Mouse (Mus musculus) bone marrow macrophage, adult 2 months (primary cell): ENCODE data around the gene Gpd2. TPM values are rescaled to one million over a fixed set of nuclear protein-coding genes. Genes with fewer than 3 reads are reported as not detected.

Source experiments
- H3K27ac ChIP-seq: 2 replicates; pipeline ENCODE4 v1.5.1; 2012; ENCODE audit warnings: low read depth, low read length; ENCODE audit not compliant: insufficient read depth
- H3K4me1 ChIP-seq: 2 replicates; pipeline ENCODE4 v1.6.1; 2012; ENCODE audit warnings: low read length; ENCODE audit not compliant: control insufficient read depth, insufficient read depth
- H3K4me3 ChIP-seq: 2 replicates; pipeline ENCODE4 v1.5.1; 2012; ENCODE audit warnings: mild to moderate bottlenecking, low read length, moderate library complexity; ENCODE audit not compliant: insufficient read depth
- CTCF ChIP-seq: IDR thresholded peaks from 2 replicates; pipeline ENCODE4 v1.5.1; 2012; ENCODE audit warnings: low read depth, mild to moderate bottlenecking, low read length, moderate library complexity
- POLR2A ChIP-seq: IDR thresholded peaks from 2 replicates; pipeline ENCODE4 v1.6.1; 2012; ENCODE audit warnings: mild to moderate bottlenecking, low read depth, low read length, borderline replicate concordance
- polyA plus RNA-seq: library from polyadenylated mRNA; stranded (reverse); fragments of >200 nt; gene quantifications from 2 replicates; pipeline ENCODE4 v1.2.4, GENCODE M21; 2012; ENCODE audit not compliant: missing spikeins, insufficient read depth, insufficient read length

Gpd2 gene
- 6.5 and 6.9 TPM in 2 replicates for polyA plus RNA-seq

DNA sequence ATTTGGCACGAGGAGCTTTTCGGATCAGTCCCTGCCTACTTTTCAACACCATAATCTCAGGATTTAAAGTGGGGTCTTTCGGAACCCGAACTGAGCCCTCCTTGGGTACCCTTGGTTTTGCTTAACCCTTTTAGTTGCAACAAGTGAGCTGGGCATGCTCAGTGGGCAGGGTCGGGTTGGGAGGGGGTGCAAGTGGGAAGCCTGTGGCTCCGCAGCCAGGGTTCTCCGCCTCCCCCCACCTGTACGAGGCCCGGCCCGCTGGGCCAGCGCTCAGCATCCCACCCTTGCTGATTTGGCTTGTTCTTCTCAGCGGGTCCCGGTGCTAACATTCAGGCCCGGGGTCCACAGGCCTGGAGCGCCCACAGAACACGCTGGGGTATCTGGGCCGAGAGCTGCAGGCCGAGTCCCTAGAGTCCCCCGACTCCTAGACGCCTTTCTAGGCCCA, at the start of gene Gpd2:
Gpd2 (plus strand) TSS at position 161 of the 445 bp plus-strand sequence.
- Histone ChIP-seq H3K27ac (peak within 1 kb of the TSS; percentile 76), H3K4me1 (peaks cover 6% of the 10 kb centered on the region), H3K4me3 (peak within 1 kb of the TSS; percentile 91)
- TF ChIP-seq POLR2A (no peak), CTCF (no peak)

DNA sequence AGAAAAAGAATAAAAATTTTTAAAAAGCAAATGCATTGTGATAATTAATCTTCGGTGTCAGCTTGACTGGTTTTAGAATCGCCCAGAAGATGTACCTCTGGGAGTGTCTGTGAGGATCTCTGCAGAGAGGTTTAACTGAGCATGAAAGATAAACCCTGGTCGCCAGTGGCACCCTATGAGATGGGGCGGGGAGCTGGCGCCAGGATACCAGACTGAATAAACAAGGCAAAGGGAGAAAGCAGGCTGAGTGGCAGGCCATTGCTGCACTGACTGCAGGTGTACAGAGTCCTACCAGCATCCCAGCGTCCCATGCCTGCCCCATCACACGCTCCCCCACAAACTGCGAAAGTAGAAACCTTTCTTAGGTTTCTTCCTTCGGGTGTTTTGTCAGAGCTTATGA, 49.2 kb upstream of the Gpd2 start:
- no peak overlapping the region for H3K27ac ChIP-seq
- TF ChIP-seq CTCF, result no peak
- no peak for TF ChIP-seq POLR2A
- peaks cover 16% of the 10 kb centered on the region for H3K4me1 ChIP-seq
- H3K4me3 ChIP-seq, result no peak overlapping the region

GRCm38 (mm10) chr2:57190884-57191283, 46.6 kb upstream of the Gpd2 start:
- no peak overlapping the region for H3K4me3 ChIP-seq
- no peak overlapping the region for H3K27ac ChIP-seq
- TF ChIP-seq CTCF (no peak), POLR2A (no peak)
- H3K4me1 ChIP-seq, result peaks cover 10% of the 10 kb centered on the region

DNA sequence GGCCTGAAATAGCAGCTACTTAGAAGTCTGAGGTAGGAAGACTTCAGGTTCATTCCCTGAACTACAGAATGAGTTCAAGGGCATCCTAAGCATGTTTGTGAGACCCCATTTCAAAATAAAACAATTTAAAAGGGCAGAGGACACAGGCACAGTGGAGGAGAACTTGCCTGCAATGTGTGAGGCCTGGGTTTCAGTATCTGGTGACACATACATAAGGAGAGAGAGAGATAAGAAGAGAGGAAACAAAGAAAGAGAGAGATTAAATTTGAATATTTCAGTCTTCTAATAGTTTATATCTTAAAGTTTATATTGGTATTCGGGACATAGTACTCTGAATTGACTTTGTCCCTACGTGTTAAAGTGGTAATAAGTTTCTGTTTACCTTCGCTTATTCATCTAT, 38.4 kb upstream of the Gpd2 start:
- H3K27ac ChIP-seq, result no peak overlapping the region
- no peak for TF ChIP-seq POLR2A
- no peak for TF ChIP-seq CTCF

GRCm38 (mm10) chr2:57208472-57209083, 28.9 kb upstream of the Gpd2 start:
- Histone ChIP-seq H3K4me3 (no peak overlapping the region), H3K4me1 (no peaks in the 10 kb centered on the region), H3K27ac (no peak overlapping the region)
- TF ChIP-seq CTCF, result no peak
- no peak for TF ChIP-seq POLR2A

More for the DNA sequence above, 38.4 kb upstream of the Gpd2 start:
- Histone ChIP-seq H3K4me3 (no peak overlapping the region), H3K4me1 (no peaks in the 10 kb centered on the region)

DNA sequence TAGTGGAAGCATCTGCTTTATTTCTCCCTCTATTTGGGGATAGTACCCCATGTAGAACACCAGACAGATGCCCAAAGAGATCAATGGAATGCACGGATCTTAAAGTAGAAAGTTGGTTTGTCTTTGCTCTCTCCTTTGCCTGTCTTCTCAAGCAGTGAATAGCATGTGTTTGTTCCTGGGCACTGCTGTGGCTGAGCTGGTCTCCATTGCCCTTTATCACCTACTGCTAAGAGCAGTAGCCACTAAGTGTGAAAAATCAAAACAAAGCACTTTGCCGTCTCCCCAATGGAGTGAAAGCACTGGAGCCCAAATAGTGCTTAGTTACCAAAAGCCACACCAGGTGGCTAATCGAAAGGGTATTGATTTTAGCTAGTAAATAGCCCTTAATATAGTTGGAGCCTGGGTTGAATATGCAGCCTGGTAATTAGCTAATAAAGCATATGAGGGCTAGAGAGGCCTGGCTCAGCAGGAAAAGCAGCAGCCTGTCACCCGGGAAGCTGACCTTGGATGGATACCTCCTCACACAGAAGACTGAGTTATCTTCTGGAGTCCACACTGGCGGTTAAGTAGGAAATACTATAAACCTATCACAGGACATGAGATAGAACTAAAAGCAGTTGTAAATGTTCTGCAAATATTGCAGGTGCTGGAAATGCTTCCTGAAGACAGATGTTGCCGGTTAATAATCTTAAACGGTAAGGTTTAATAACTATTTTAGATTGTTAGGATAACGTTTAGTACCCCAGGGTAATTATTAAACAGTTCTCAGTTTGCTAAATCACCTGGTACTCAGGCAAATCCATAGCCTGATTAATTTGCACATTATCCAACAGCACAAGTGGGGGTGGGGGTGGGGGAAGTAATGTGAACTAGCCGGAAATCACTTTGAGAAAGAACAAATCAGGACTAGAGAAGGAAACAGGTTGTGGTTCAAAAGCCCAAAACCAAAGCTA, 26.1 kb upstream of the Gpd2 start:
- Histone ChIP-seq H3K27ac (no peak overlapping the region), H3K4me1 (no peaks in the 10 kb centered on the region), H3K4me3 (no peak overlapping the region)
- TF ChIP-seq CTCF (no peak), POLR2A (no peak)

GRCm38 (mm10) chr2:57213364-57213763, 24.1 kb upstream of the Gpd2 start:
- Histone ChIP-seq H3K27ac (no peak overlapping the region), H3K4me1 (no peaks in the 10 kb centered on the region), H3K4me3 (no peak overlapping the region)
- TF ChIP-seq CTCF (no peak), POLR2A (no peak)

- Histone ChIP-seq H3K4me3 (no peak overlapping the region), H3K4me1 (no peaks in the 10 kb centered on the region), H3K27ac (no peak overlapping the region)
- no peak for TF ChIP-seq CTCF
- no peak for TF ChIP-seq POLR2A
These were observed 14.0 kb upstream of the Gpd2 start for GRCm38 (mm10) chr2:57223288-57224026.

DNA sequence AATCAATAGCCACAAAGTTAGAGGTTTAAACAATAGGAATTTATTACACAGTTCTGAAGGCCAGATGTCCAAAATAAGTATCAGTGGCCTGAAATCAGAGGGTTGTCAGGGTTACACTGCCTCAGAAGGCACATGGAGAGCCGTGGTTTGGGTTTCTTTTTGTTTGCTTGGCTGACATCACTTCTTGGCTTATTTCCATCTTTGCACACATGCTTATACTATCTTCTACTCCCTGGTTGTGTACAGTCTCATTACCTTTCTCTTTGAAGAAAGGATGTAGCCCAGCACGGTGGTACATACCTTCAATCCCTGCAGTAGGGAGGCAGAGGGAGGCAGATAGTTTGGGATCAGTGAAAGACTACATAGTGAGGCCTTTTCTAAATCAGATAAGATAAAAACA, 12.2 kb upstream of the Gpd2 start:
- H3K4me3 ChIP-seq, result no peak overlapping the region
- no peaks in the 10 kb centered on the region for H3K4me1 ChIP-seq
- TF ChIP-seq POLR2A, result no peak
- no peak for TF ChIP-seq CTCF
- no peak overlapping the region for H3K27ac ChIP-seq

DNA sequence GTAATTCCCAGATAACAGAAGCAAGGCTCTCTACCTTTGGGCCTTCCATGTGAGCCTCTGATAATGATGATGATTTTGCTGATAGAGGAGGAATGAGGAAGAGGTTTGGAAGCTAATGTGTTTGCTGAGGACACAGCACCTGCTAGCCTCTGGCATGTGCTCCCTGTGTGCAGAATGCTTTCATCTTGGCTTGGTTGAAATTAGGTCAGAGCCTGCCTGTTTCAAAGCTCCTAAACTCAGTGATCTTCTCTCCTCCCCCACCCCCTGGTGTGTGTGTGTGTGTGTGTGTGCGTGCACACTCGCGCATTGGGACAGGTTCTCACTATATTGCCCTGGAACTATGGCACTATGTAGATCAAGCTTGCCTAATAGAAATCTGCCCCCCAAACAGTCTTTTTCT, 10.0 kb upstream of the Gpd2 start:
- Histone ChIP-seq H3K4me1 (no peaks in the 10 kb centered on the region), H3K27ac (no peak overlapping the region), H3K4me3 (no peak overlapping the region)
- no peak for TF ChIP-seq CTCF
- TF ChIP-seq POLR2A, result no peak
